Mouse (Mus musculus): Measurements from ENCODE around the gene Misp.

Gene Misp

GRCm38 (mm10) chr10:79854801-79855541 is 34.2 kb downstream of the Misp start:
- no peak for DNase-seq (ENCODE audit: low spot score in 2 of 2)

- no peak for DNase-seq (ENCODE audit: low spot score in 2 of 2)
These were observed 34.9 kb downstream of the Misp start for GRCm38 (mm10) chr10:79855558-79856184.

- DNase-seq (ENCODE audit: low spot score in 2 of 2) = no peak
These were observed 35.5 kb downstream of the Misp start for GRCm38 (mm10) chr10:79856280-79856679.

GRCm38 (mm10) chr10:79856704-79857451 is 36.1 kb downstream of the Misp start:
- no peak for DNase-seq (ENCODE audit: low spot score in 2 of 2)

GRCm38 (mm10) chr10:79857452-79857811 is 36.6 kb downstream of the Misp start:
- DNase-seq (ENCODE audit: low spot score in 2 of 2) = no peak

GRCm38 (mm10) chr10:79857894-79858293 is 37.1 kb downstream of the Misp start:
- DNase-seq (ENCODE audit: low spot score in 2 of 2) = no peak

- DNase-seq (ENCODE audit: low spot score in 2 of 2) = peak; percentile 70 to 73
These were observed 37.8 kb downstream of the Misp start for GRCm38 (mm10) chr10:79858416-79859074.

- no peak for DNase-seq (ENCODE audit: low spot score in 2 of 2)
These were observed 38.3 kb downstream of the Misp start for GRCm38 (mm10) chr10:79859116-79859515.

- no peak for DNase-seq (ENCODE audit: low spot score in 2 of 2)
These were observed 39.5 kb downstream of the Misp start for GRCm38 (mm10) chr10:79860079-79860911.

GRCm38 (mm10) chr10:79861230-79862048 is 40.6 kb downstream of the Misp start:
- no peak for DNase-seq (ENCODE audit: low spot score in 2 of 2)

- DNase-seq (ENCODE audit: low spot score in 2 of 2) = no peak
These were observed 41.4 kb downstream of the Misp start for GRCm38 (mm10) chr10:79862049-79862788.

GRCm38 (mm10) chr10:79862925-79863324 is 42.1 kb downstream of the Misp start:
- DNase-seq (ENCODE audit: low spot score in 2 of 2) = no peak

- DNase-seq (ENCODE audit: low spot score in 2 of 2) = no peak
These were observed 43.8 kb downstream of the Misp start for GRCm38 (mm10) chr10:79864351-79865188.

GRCm38 (mm10) chr10:79865189-79865601 is 44.4 kb downstream of the Misp start:
- no peak for DNase-seq (ENCODE audit: low spot score in 2 of 2)

- DNase-seq (ENCODE audit: low spot score in 2 of 2) = no peak
These were observed 45.1 kb downstream of the Misp start for GRCm38 (mm10) chr10:79865801-79866295.

GRCm38 (mm10) chr10:79866601-79867000 is 45.8 kb downstream of the Misp start:
- DNase-seq (ENCODE audit: low spot score in 2 of 2) = no peak

GRCm38 (mm10) chr10:79871845-79872244 is 51.1 kb downstream of the Misp start:
- DNase-seq (ENCODE audit: low spot score in 2 of 2) = no peak

- DNase-seq (ENCODE audit: low spot score in 2 of 2) = no peak
These were observed 52.1 kb downstream of the Misp start for GRCm38 (mm10) chr10:79872862-79873261.

- no peak for DNase-seq (ENCODE audit: low spot score in 2 of 2)
These were observed 52.5 kb downstream of the Misp start for GRCm38 (mm10) chr10:79873313-79873712.
